Mouse (Mus musculus) midbrain, embryonic 12.5 days (tissue): ENCODE results near the gene Il22ra1. TPM values are rescaled to one million over a fixed set of nuclear protein-coding genes. Genes with fewer than 3 reads are reported as not detected.

ENCODE experiments used
- ATAC-seq: fragments of 200-750 bp; cut with Nextera tagmentation; 2 replicates; pipeline ENCODE4 v1.8.0; 2017; ENCODE audit warnings: low read depth, moderate TSS enrichment, moderate library complexity; ENCODE audit not compliant: low FRiP score
- H3K27ac ChIP-seq: fragments of 300-500 bp; sonication (generic); replicated peaks from 2 replicates; pipeline ENCODE4 v1.5.1; 2016; ENCODE audit warnings: mild to moderate bottlenecking
- H3K27me3 ChIP-seq: fragments of 300-500 bp; sonication (generic); 2 replicates; pipeline ENCODE4 v1.6.1; 2016; ENCODE audit warnings: mild to moderate bottlenecking
- H3K36me3 ChIP-seq: fragments of 300-500 bp; sonication (generic); 2 replicates; pipeline ENCODE4 v1.6.1; 2016
- H3K4me1 ChIP-seq: fragments of 300-500 bp; sonication (generic); 2 replicates; pipeline ENCODE4 v1.6.1; 2016
- H3K4me2 ChIP-seq: fragments of 300-500 bp; sonication (generic); replicated peaks from 2 replicates; pipeline ENCODE4 v1.6.1; 2016; ENCODE audit warnings: mild to moderate bottlenecking, moderate library complexity
- H3K4me3 ChIP-seq: fragments of 300-500 bp; sonication (generic); 2 replicates; pipeline ENCODE4 v1.5.1; 2016; ENCODE audit warnings: mild to moderate bottlenecking
- H3K9ac ChIP-seq: fragments of 300-500 bp; sonication (generic); replicated peaks from 2 replicates; pipeline ENCODE4 v1.6.1; 2016; ENCODE audit warnings: mild to moderate bottlenecking, moderate library complexity
- H3K9me3 ChIP-seq: fragments of 300-500 bp; sonication (generic); 2 replicates; pipeline ENCODE4 v1.6.1; 2016; ENCODE audit warnings: mild to moderate bottlenecking
- WGBS: fragments of 180-500 bp; shearing (Covaris S2); methylation state at CpG from one replicate; pipeline ENCODE4 v1.1.7; 2016; 5-methylcytosine and 5-hydroxymethylcytosine counted together
- polyA plus RNA-seq: library from polyadenylated mRNA; unstranded; fragments of >200 nt; fragmentation: Nextera tagmentation; extraction: Ambion mirVana; gene quantifications from 2 replicates; pipeline ENCODE4 v1.2.1, GENCODE M21; 2016

Gene Il22ra1
- polyA plus RNA-seq, 1 experiment from 2014 or later = not detected

DNA sequence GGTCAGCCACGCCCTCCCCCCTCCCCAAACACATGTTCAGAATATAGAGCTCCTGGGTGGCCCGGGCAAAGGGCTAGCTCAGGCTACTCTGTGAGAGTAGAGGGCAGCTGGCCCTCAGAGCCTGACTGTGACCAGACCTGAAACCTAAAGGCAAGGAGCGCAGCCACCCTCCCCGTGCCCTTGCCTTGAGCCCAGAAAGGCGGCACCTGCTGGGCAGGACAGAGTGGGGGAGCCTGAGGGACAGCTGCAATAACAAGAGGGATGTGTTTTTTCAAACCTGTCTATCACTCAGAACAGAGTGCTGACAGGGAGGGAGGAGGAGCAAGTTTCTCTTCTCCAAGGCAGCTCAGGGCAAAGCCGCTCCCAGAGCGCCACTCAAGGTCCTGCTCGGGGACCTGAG lies 46.5 kb downstream of the Il22ra1 start:
- H3K9me3 ChIP-seq = no peaks in the 10 kb centered on the region
- no peak overlapping the region for H3K4me2 ChIP-seq
- no peak overlapping the region for H3K4me3 ChIP-seq
- H3K9ac ChIP-seq = no peak overlapping the region
- WGBS = 63% methylated on average over 8 of the region's 8 CpGs
- ATAC-seq = no peak
- peaks cover 6% of the 10 kb centered on the region; the same call in 1 of the 2 replicates for H3K27me3 ChIP-seq
- H3K27ac ChIP-seq = no peak overlapping the region
- H3K36me3 ChIP-seq = no peaks in the 10 kb centered on the region
- no peaks in the 10 kb centered on the region for H3K4me1 ChIP-seq

DNA sequence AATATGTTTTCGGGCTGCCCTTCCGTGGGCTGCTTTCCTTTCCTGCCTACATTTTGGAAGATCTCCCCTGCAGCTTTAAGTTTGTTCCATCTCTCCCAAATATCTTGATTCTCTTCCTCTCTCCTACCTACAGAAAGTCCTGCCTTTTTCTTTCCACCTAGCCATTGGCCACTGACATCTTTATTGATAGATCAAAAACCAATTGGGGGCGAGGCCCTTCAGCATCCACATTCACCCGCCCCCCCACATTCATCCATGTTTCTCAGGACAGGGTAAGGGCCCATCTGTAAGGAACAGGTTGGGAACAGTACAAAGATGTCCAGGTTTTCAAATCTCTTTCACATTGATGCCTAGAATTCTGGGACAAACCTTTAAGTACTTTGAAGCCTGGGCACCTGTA lies 48.9 kb downstream of the Il22ra1 start:
- Histone ChIP-seq H3K27ac (no peak overlapping the region), H3K36me3 (no peaks in the 10 kb centered on the region), H3K9me3 (no peaks in the 10 kb centered on the region), H3K4me3 (no peak overlapping the region), H3K27me3 (peaks cover 6% of the 10 kb centered on the region; the same call in 1 of the 2 replicates), H3K4me1 (no peaks in the 10 kb centered on the region), H3K9ac (no peak overlapping the region), H3K4me2 (no peak overlapping the region)
- no peak for ATAC-seq
- 92% methylated on average over 4 of the region's 4 CpGs for WGBS

DNA sequence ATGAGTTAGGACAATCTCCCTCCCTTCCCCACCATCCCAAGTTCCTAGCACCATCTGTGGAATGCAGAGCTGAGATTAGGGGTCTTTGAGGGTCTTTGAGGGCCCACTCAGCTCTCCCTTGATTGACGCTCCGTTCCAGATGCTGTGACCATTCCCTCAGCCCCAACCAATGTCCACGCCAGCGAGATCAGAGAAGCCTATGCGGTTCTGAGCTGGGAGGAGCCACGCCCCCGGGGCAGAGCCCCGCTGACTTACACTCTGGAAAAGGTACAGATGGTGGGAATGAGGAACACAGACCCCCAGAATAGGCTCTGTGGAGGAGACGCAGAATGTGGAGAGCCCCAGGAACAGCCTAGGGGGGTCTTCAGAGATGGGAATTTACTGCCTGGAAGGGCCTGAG lies 51.7 kb downstream of the Il22ra1 start:
- H3K9me3 ChIP-seq = no peaks in the 10 kb centered on the region
- H3K4me2 ChIP-seq = no peak overlapping the region
- H3K36me3 ChIP-seq = no peaks in the 10 kb centered on the region
- no peak overlapping the region for H3K9ac ChIP-seq
- peaks cover 6% of the 10 kb centered on the region; the same call in 1 of the 2 replicates for H3K27me3 ChIP-seq
- H3K27ac ChIP-seq = no peak overlapping the region
- no peaks in the 10 kb centered on the region for H3K4me1 ChIP-seq
- H3K4me3 ChIP-seq = no peak overlapping the region
- WGBS = 69% methylated on average over 9 of the region's 9 CpGs
- ATAC-seq = no peak

DNA sequence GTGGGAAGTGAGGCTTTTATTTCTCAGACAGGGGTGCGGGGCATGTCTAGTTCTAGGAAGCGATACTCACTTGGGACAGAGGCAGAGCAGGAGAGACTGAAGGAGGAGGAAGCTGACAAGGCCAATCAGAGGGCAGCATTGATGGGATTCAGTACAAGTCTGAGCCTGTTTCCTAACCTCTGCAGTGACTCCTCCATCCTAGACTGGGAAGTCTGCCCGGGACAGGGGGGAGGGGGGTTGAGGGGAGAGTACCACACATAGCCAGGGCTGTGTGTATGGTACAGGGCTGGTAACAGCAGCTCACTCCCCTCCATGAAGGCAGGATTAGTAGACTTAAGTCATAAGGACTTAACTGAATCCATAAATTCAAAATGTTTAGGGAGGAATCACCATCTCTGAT lies 52.3 kb downstream of the Il22ra1 start:
- peaks cover 4% of the 10 kb centered on the region; the same call in 1 of the 2 replicates for H3K27me3 ChIP-seq
- no peak overlapping the region for H3K27ac ChIP-seq
- no peaks in the 10 kb centered on the region for H3K4me1 ChIP-seq
- no peaks in the 10 kb centered on the region for H3K36me3 ChIP-seq
- no peak for ATAC-seq
- no peaks in the 10 kb centered on the region for H3K9me3 ChIP-seq
- no peak overlapping the region for H3K9ac ChIP-seq
- 68% methylated on average over 3 of the region's 3 CpGs for WGBS
- H3K4me3 ChIP-seq = no peak overlapping the region
- H3K4me2 ChIP-seq = no peak overlapping the region

DNA sequence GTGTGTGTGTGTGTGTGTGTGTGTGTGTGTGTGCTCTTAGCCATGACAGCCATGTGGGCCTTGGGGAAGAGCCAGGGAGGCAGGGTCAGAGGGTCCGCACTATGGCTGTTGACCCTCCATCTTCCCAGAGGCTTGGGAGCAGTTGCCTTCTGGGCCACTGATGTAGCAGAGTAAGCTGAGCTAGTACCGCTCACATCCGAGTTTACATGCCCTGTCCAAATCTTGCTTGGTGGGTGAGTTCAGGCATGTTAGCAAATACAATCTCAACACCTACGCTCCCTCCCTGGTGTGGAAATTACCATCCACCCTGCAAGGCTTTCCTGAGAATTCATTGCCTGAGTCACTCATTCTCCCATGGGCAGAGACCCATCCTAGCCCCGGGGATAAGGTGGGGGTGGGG lies 53.3 kb downstream of the Il22ra1 start:
- 81% methylated on average over 5 of the region's 5 CpGs for WGBS
- Histone ChIP-seq H3K9me3 (no peaks in the 10 kb centered on the region), H3K27ac (no peak overlapping the region), H3K9ac (no peak overlapping the region), H3K4me1 (no peaks in the 10 kb centered on the region), H3K4me2 (no peak overlapping the region), H3K36me3 (no peaks in the 10 kb centered on the region), H3K4me3 (no peak overlapping the region), H3K27me3 (no peaks in the 10 kb centered on the region)
- ATAC-seq = no peak

DNA sequence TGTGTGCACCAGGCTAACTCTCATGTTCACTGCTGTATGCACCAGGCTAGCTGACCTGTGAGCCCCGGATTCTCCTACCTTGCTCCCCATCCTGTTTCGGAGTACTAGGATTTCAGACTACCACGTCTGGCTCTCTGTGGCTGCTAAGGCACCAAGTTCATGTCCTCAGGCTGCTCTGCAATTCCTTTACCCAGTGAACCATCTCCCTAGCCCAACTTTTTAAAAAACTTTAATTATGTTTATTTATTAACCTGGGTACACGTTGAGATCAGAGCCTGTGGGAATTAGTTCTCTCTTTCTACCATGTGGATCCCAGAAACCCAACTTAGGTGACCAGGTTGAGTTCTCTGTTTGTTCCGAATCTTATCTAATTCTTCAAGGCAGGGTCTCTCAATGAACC lies 58.6 kb downstream of the Il22ra1 start:
- Histone ChIP-seq H3K4me1 (no peaks in the 10 kb centered on the region), H3K4me2 (no peak overlapping the region), H3K9me3 (no peaks in the 10 kb centered on the region), H3K4me3 (no peak overlapping the region), H3K27ac (no peak overlapping the region), H3K9ac (no peak overlapping the region), H3K27me3 (peaks cover 3% of the 10 kb centered on the region; the same call in 1 of the 2 replicates), H3K36me3 (no peaks in the 10 kb centered on the region)
- no peak for ATAC-seq
- 89% methylated on average over 5 of the region's 5 CpGs for WGBS

DNA sequence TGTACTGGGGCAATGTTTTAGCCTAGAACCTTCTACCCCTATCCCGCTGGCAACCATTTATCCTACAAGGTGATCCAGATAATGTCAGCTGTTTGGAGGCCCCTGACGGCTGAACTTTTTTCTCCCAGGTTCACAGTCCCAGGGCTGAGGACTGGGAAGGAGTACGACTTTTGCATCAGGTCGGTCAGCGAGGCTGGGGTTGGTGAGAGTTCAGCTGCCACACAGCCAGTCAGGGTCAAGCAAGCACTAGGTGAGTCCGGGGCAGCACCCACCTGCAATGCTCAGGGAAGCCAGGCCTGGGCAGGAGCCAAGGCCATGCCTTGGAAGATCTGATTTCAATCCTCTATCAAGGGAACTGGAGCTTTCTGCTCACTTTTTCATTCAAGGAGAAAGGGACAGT lies 59.3 kb downstream of the Il22ra1 start:
- no peak for ATAC-seq
- no peak overlapping the region for H3K9ac ChIP-seq

DNA sequence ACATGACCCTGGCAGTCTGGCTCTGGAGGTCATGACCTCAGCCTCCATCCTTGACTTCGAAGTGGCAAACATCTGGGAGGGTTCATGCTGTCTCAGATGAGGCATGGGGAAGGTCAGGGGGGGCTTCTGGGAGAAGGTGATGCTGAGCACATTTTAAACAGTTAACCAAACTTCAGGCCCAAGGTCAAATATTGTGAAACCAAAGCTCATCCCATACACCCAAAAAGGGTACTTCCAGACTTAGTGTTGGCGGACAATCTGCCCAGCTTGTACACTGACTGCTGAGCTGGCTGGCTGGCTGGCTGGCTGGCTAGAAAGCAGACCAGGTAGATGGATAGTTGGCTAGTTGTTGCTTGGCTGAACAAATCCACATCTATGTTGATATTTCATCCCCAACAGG lies 61.2 kb downstream of the Il22ra1 start:
- 84% methylated on average over 2 of the region's 2 CpGs for WGBS
- Histone ChIP-seq H3K4me3 (no peak overlapping the region), H3K4me1 (no peaks in the 10 kb centered on the region), H3K27me3 (peaks cover 3% of the 10 kb centered on the region; the same call in 1 of the 2 replicates), H3K9me3 (no peaks in the 10 kb centered on the region), H3K27ac (no peak overlapping the region), H3K9ac (no peak overlapping the region), H3K4me2 (no peak overlapping the region), H3K36me3 (no peaks in the 10 kb centered on the region)
- no peak for ATAC-seq

More for the DNA sequence above, 59.3 kb downstream of the Il22ra1 start:
- H3K4me3 ChIP-seq = no peak overlapping the region
- H3K9me3 ChIP-seq = no peaks in the 10 kb centered on the region
- H3K27me3 ChIP-seq = peaks cover 3% of the 10 kb centered on the region; the same call in 1 of the 2 replicates
- no peak overlapping the region for H3K4me2 ChIP-seq
- H3K27ac ChIP-seq = no peak overlapping the region
- H3K36me3 ChIP-seq = no peaks in the 10 kb centered on the region
- WGBS = 89% methylated on average over 6 of the region's 6 CpGs
- H3K4me1 ChIP-seq = no peaks in the 10 kb centered on the region

DNA sequence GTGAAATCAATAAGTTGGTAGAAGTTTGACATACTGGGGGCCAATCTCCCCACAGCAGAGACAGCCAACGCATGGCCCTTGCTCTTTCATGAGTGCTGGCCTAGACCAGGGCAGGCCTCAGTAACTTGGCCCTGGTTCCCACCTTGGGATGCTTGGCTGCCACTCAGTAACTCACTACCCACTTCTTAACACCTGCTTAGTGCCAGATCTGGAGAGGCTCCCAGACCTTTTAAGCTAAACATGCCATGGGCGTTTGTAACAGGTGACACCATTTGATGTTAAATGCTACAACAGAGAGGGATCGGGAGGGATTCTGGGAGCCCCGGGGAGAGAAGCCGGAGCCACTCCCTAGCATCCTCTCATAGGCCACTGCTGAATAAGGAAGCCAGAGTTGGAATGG lies 64.8 kb downstream of the Il22ra1 start:
- ATAC-seq = no peak
- Histone ChIP-seq H3K9ac (no peak overlapping the region), H3K9me3 (no peaks in the 10 kb centered on the region), H3K27ac (no peak overlapping the region), H3K4me1 (no peaks in the 10 kb centered on the region), H3K27me3 (peaks cover under 1% of the 10 kb centered on the region; the same call in 1 of the 2 replicates), H3K4me3 (no peak overlapping the region), H3K36me3 (no peaks in the 10 kb centered on the region), H3K4me2 (no peak overlapping the region)
- 95% methylated on average over 5 of the region's 5 CpGs for WGBS

DNA sequence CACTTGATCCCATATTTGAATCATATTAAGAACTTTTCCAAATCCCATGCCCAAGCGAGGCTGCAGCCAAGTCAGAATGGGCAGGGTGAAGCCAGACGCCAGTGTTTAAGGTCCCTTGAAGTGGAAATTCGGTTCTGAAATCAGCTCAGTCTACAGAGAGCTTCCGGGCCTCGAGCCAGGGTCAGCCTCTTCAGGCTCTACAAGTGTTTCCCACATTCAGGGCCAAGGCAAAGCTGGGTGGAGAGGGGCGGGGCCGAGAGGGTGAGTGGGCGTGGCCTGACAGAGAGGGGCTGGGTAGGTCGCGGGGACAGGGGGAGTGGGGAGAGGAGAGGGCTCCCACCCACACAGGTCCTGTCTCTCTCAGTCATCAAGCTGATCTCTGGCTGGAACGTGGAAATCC lies 70.0 kb downstream of the Il22ra1 start:
- H3K36me3 ChIP-seq = no peaks in the 10 kb centered on the region
- no peaks in the 10 kb centered on the region for H3K27me3 ChIP-seq
- WGBS = 38% methylated on average over 9 of the region's 11 CpGs
- no peak overlapping the region for H3K4me3 ChIP-seq
- H3K9me3 ChIP-seq = no peaks in the 10 kb centered on the region
- no peak overlapping the region for H3K27ac ChIP-seq
- H3K4me1 ChIP-seq = peaks cover 3% of the 10 kb centered on the region; the same call in 1 of the 2 replicates
- H3K4me2 ChIP-seq = no peak overlapping the region
- H3K9ac ChIP-seq = no peak overlapping the region
- no peak for ATAC-seq

DNA sequence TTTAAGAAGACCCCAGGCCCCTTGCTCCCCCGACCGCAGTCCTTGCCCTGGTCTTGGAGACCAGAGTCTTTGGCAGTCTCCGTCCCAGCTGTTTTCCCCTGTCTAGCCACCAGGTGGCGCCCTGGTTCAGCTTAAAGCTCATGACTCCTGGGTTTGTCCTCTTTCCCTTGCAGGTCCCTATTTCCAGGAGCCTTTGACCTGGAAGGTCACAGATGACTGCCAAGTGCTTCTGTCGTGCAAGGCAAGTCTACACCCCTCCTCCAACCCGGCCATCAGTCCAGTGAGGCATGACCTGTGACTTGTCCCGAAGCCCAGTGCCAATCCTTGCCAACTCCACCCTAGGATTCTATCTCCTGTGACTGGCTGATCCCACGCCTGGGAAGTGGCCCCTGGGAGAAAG lies 73.6 kb downstream of the Il22ra1 start:
- no peak for ATAC-seq
- Histone ChIP-seq H3K27me3 (no peaks in the 10 kb centered on the region), H3K9ac (no peak overlapping the region), H3K4me2 (no peak overlapping the region), H3K36me3 (no peaks in the 10 kb centered on the region), H3K9me3 (no peaks in the 10 kb centered on the region), H3K4me3 (no peak overlapping the region), H3K4me1 (peaks cover 3% of the 10 kb centered on the region; the same call in 1 of the 2 replicates), H3K27ac (no peak overlapping the region)
- WGBS = 23% methylated on average over 8 of the region's 8 CpGs
